9 mouse cellular contexts compared by ENCODE assay signal in the genomic region with DNA sequence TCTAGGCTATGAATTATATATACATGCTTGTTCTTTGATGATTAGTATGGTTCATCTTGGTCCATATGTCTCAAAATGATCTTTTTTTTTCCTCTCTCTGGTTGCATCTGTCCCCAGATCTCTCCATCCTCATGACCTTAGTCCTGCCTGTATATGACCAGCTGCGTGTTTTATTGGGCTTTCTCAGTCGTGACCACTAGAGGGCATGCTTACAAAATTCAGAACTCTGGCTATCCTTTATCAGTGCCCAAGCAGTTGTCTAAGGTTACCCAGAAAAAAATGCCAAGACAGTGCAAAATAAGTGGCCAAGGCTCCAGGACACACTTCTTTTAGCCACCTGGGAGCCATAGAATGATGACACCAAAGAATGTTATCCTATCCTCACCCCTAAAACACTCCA. TPM values are rescaled to one million over a fixed set of nuclear protein-coding genes. Genes with fewer than 3 reads are reported as not detected.
A peak's percentile ranks its signal among the peaks of the same experiment; 100 is the strongest.
DNase-seq lines count a peak whose midpoint lies in the region; ATAC-seq lines count a peak whose summit lies in the region.
"Had no signal": no experiment of that assay in that cellular context is flagged by ENCODE, and none has a peak within 500 bp of the region (broad histone marks: within the 10 kb centered on the region; RNA-seq: fewer than 3 reads in every experiment).

No protein-coding gene starts in this region.

- H3K9me3 ChIP-seq in hindbrain, embryonic 12.5 days (replicated peaks), result no peaks in the 10 kb centered on the region
- H3K9me3 ChIP-seq in liver, embryonic 12.5 days (replicated peaks), result no peaks in the 10 kb centered on the region
- H3K9me3 ChIP-seq: embryonic facial prominence, embryonic 15.5 days had no signal

- peak; percentile 46; the same call in 1 of the 2 replicates for ATAC-seq in hindbrain, embryonic 12.5 days (ENCODE audit: low FRiP score)
- ATAC-seq in liver, embryonic 12.5 days, result peak; percentile 65

- peaks cover 8% of the 10 kb centered on the region; the same call in 1 of the 2 replicates for H3K27me3 ChIP-seq in hindbrain, embryonic 12.5 days
- H3K27me3 ChIP-seq in liver, embryonic 12.5 days (replicated peaks), result peaks cover 12% of the 10 kb centered on the region
- H3K27me3 ChIP-seq: embryonic facial prominence, embryonic 15.5 days had no signal

- no peak overlapping the region for H3K9ac ChIP-seq in hindbrain, embryonic 12.5 days
- H3K9ac ChIP-seq in liver, embryonic 12.5 days, result no peak overlapping the region
- H3K9ac ChIP-seq: embryonic facial prominence, embryonic 15.5 days had no signal

- peaks cover 55% of the 10 kb centered on the region for H3K36me3 ChIP-seq in hindbrain, embryonic 12.5 days
- peaks cover 64% of the 10 kb centered on the region for H3K36me3 ChIP-seq in liver, embryonic 12.5 days

- intact Hi-C loops in gastrocnemius, postnatal 36 days (cut with DNase I), result no loop called here

- H3K4me3 ChIP-seq in hindbrain, embryonic 12.5 days, result no peak overlapping the region
- no peak overlapping the region for H3K4me3 ChIP-seq in liver, embryonic 12.5 days
- H3K4me3 ChIP-seq: embryonic facial prominence, embryonic 15.5 days had no signal

- WGBS in hindbrain, embryonic 12.5 days, result 3% methylated on average over 2 of the region's 2 CpGs
- 6% methylated on average over 2 of the region's 2 CpGs for WGBS in liver, embryonic 12.5 days (ENCODE audit: insufficient replicate concordance)

- DNase-seq in layer of hippocampus, adult 11-12 months (ENCODE audit: low spot score), result peak; percentile 67
- no peak for DNase-seq in layer of hippocampus, postnatal 36 days
- peak; percentile 51 for DNase-seq in MEL-GATA-1-ER (ENCODE audit: extremely low read depth, low read depth)
- peak; percentile 62 to 70 for DNase-seq in cerebellum, postnatal 25 days
- peak; percentile 26 to 38 for DNase-seq in natural killer cell, adult 2 months (ENCODE audit: low spot score in 2 of 2)
- no peak for DNase-seq in gastrocnemius, postnatal 36 days

- H3K4me1 ChIP-seq in hindbrain, embryonic 12.5 days, result no peaks in the 10 kb centered on the region
- no peaks in the 10 kb centered on the region for H3K4me1 ChIP-seq in liver, embryonic 12.5 days
- H3K4me1 ChIP-seq: embryonic facial prominence, embryonic 15.5 days had no signal

- no peak overlapping the region for H3K4me2 ChIP-seq in hindbrain, embryonic 12.5 days (replicated peaks)
- no peak overlapping the region for H3K4me2 ChIP-seq in liver, embryonic 12.5 days
- H3K4me2 ChIP-seq: embryonic facial prominence, embryonic 15.5 days had no signal

- no peak overlapping the region for H3K27ac ChIP-seq in hindbrain, embryonic 12.5 days
- no peak overlapping the region for H3K27ac ChIP-seq in liver, embryonic 12.5 days
- H3K27ac ChIP-seq: embryonic facial prominence, embryonic 15.5 days had no signal

RNA-seq across cellular contexts. Expression of a gene that starts 6.1 kb away (rescaled TPM):
- 100 to 1,000 TPM; 181 to 205 TPM for total RNA-seq in layer of hippocampus, postnatal 36 days (2021)
- 40.3 and 42.1 TPM in 2 replicates for polyA plus RNA-seq in hindbrain, embryonic 12.5 days (2016; fragmentation: Nextera tagmentation; extraction: Ambion mirVana)
- 0.04 and 0.19 TPM in 2 replicates for polyA plus RNA-seq in liver, embryonic 12.5 days (2016; fragmentation: Nextera tagmentation; extraction: Ambion mirVana)
- under 1 TPM; 0.38 to 0.49 TPM for total RNA-seq in gastrocnemius, postnatal 36 days (2021)

RNA-seq across cellular contexts. Expression of a gene that starts 9.8 kb away (rescaled TPM):
- 10 to 100 TPM; 86.8 to 93.7 TPM for total RNA-seq in layer of hippocampus, postnatal 36 days (2021)
- 77.2 and 87.2 TPM in 2 replicates for polyA plus RNA-seq in hindbrain, embryonic 12.5 days (2016; fragmentation: Nextera tagmentation; extraction: Ambion mirVana)
- 60.3 and 61.3 TPM in 2 replicates for polyA plus RNA-seq in liver, embryonic 12.5 days (2016; fragmentation: Nextera tagmentation; extraction: Ambion mirVana)
- total RNA-seq in gastrocnemius, postnatal 36 days (2021), result 100 to 1,000 TPM in 1 of 2 experiments, 10 to 100 TPM in 1; 90.9 to 108 TPM

RNA-seq across cellular contexts. Expression of a gene that starts 14.0 kb away (rescaled TPM):
- total RNA-seq in layer of hippocampus, postnatal 36 days (2021), result under 1 TPM; 0.32 to 0.35 TPM
- polyA plus RNA-seq in hindbrain, embryonic 12.5 days (2016; fragmentation: Nextera tagmentation; extraction: Ambion mirVana), result not detected in 2 replicates
- 0.08 and 0.10 TPM in 2 replicates for polyA plus RNA-seq in liver, embryonic 12.5 days (2016; fragmentation: Nextera tagmentation; extraction: Ambion mirVana)
- 1 to 10 TPM; 1.3 to 1.8 TPM for total RNA-seq in gastrocnemius, postnatal 36 days (2021)

RNA-seq across cellular contexts. Expression of a gene that starts 49.8 kb away (rescaled TPM):
- total RNA-seq in layer of hippocampus, postnatal 36 days (2021), result not detected
- polyA plus RNA-seq in hindbrain, embryonic 12.5 days (2016; fragmentation: Nextera tagmentation; extraction: Ambion mirVana), result not detected in 2 replicates
- not detected in 2 replicates for polyA plus RNA-seq in liver, embryonic 12.5 days (2016; fragmentation: Nextera tagmentation; extraction: Ambion mirVana)
- not detected for total RNA-seq in gastrocnemius, postnatal 36 days (2021)
- polyA plus RNA-seq: embryonic facial prominence, embryonic 15.5 days had no signal

RNA-seq across cellular contexts. Expression of a gene that starts 59.2 kb away (rescaled TPM):
- total RNA-seq in layer of hippocampus, postnatal 36 days (2021), result not detected
- polyA plus RNA-seq in hindbrain, embryonic 12.5 days (2016; fragmentation: Nextera tagmentation; extraction: Ambion mirVana), result not detected in 2 replicates
- not detected in 2 replicates for polyA plus RNA-seq in liver, embryonic 12.5 days (2016; fragmentation: Nextera tagmentation; extraction: Ambion mirVana)
- not detected for total RNA-seq in gastrocnemius, postnatal 36 days (2021)

Comparison
In these comparisons a context has a peak if more than half of its experiments do, and no peak if none do; other contexts are left out.
1. DNase-seq: peak in layer of hippocampus, adult 11-12 months (single experiment), MEL-GATA-1-ER (single experiment), cerebellum, postnatal 25 days (2 of 2) and natural killer cell, adult 2 months (2 of 2); none in layer of hippocampus, postnatal 36 days (0 of 2) and gastrocnemius, postnatal 36 days (0 of 2).
2. RNA of a gene that starts 6.1 kb away (total RNA-seq): 181 to 205 TPM in layer of hippocampus, postnatal 36 days; 0.38 to 0.49 TPM in gastrocnemius, postnatal 36 days; every median in the first group is over 100 times any median in the second.